Mouse (Mus musculus) heart, adult 2 months (tissue): ENCODE data around the gene Smox. TPM values are rescaled to one million over a fixed set of nuclear protein-coding genes. Genes with fewer than 3 reads are reported as not detected.

Experiments
- DNase-seq, 2 experiments: peaks; one replicate each; pipeline ENCODE4 v3.0.0; 2021
- H3K27ac ChIP-seq: fragments of 200-600 bp; 2 replicates; pipeline ENCODE4 v1.8.1; 2022
- H3K27me3 ChIP-seq: fragments of 200-500 bp; 2 replicates; pipeline ENCODE4 v1.6.1; 2012; ENCODE audit warnings: mild to moderate bottlenecking, low read length, inconsistent platforms, mixed read lengths; ENCODE audit not compliant: control insufficient read depth, insufficient read depth
- H3K36me3 ChIP-seq: fragments of 200-500 bp; 2 replicates; pipeline ENCODE4 v1.6.1; 2012; ENCODE audit warnings: low read length, inconsistent platforms; ENCODE audit not compliant: control insufficient read depth, insufficient read depth
- H3K4me1 ChIP-seq: fragments of 200-500 bp; 2 replicates; pipeline ENCODE4 v1.6.1; 2011; ENCODE audit warnings: low read length; ENCODE audit not compliant: control insufficient read depth, insufficient read depth
- H3K4me3 ChIP-seq: fragments of 200-600 bp; 2 replicates; pipeline ENCODE4 v1.8.1; 2022
- H3K79me2 ChIP-seq: fragments of 200-500 bp; replicated peaks from 2 replicates; pipeline ENCODE4 v1.6.1; 2012; ENCODE audit warnings: mild to moderate bottlenecking, inconsistent platforms, low read length, moderate library complexity, mixed read lengths; ENCODE audit not compliant: control insufficient read depth, insufficient read depth
- H3K9ac ChIP-seq: fragments of 200-500 bp; 2 replicates; pipeline ENCODE4 v1.6.1; 2012; ENCODE audit warnings: low read depth, mild to moderate bottlenecking, control low read depth, inconsistent platforms, low read length, mixed read lengths
- CTCF ChIP-seq: fragments of 200-600 bp; IDR thresholded peaks from 2 replicates; pipeline ENCODE4 v1.8.1; 2022; ENCODE audit warnings: antibody characterized with exemption, mild to moderate bottlenecking, moderate library complexity
- EP300 ChIP-seq: fragments of 200-500 bp; IDR thresholded peaks from 2 replicates; pipeline ENCODE4 v1.6.1; 2011; ENCODE audit warnings: low read depth, low read length, control low read depth; ENCODE audit not compliant: insufficient read depth
- POLR2A ChIP-seq: fragments of 200-500 bp; IDR thresholded peaks from 2 replicates; pipeline ENCODE4 v1.6.1; 2011; ENCODE audit warnings: mild to moderate bottlenecking, low read depth, low read length, control low read depth; ENCODE audit not compliant: insufficient read depth
- WGBS: fragments of 180-500 bp; shearing (Covaris S2); methylation state at CpG from one replicate; pipeline ENCODE4 v1.1.7; 2018; 5-methylcytosine and 5-hydroxymethylcytosine counted together
- intact Hi-C: fragments of 180-260 bp; cut with DNase I; formaldehyde crosslinking; loops from one replicate; pipeline ENCODE4 v1.15.1; 2025
- polyA plus RNA-seq: library from polyadenylated mRNA; depleted of rRNA; stranded (reverse); fragments of >200 nt; gene quantifications from 2 replicates; pipeline ENCODE4 v1.2.3, GENCODE M21; 2012
- total RNA-seq, 2 experiments: library from RNA; stranded (reverse); gene quantifications; 2 replicates each; pipeline ENCODE4 v1.2.3; 2021

Smox gene
- total and polyA plus RNA-seq, 3 experiments: 23.0 to 39.8 (median 28.1) TPM

GRCm38 (mm10) chr2:131535168-131535567 is 43.9 kb downstream of the Smox start:
- no peak for DNase-seq
- Histone ChIP-seq H3K9ac (no peak overlapping the region), H3K79me2 (no peaks in the 10 kb centered on the region), H3K4me3 (no peak overlapping the region), H3K4me1 (peaks cover 2% of the 10 kb centered on the region; the same call in 1 of the 2 replicates), H3K36me3 (no peaks in the 10 kb centered on the region), H3K27me3 (no peaks in the 10 kb centered on the region), H3K27ac (no peak overlapping the region)
- intact Hi-C loops: no loop called here
- TF ChIP-seq CTCF: no peak
- WGBS: 84% methylated on average over 5 of the region's 5 CpGs

GRCm38 (mm10) chr2:131538341-131538740 is 47.0 kb downstream of the Smox start:
- H3K79me2 ChIP-seq: no peaks in the 10 kb centered on the region
- H3K27ac ChIP-seq: no peak overlapping the region
- no peak overlapping the region for H3K9ac ChIP-seq
- peaks cover 2% of the 10 kb centered on the region; the same call in 1 of the 2 replicates for H3K4me1 ChIP-seq
- no peak overlapping the region for H3K4me3 ChIP-seq
- TF ChIP-seq CTCF: no peak
- TF ChIP-seq EP300: peak; percentile 61
- no peak for TF ChIP-seq POLR2A
- 26% methylated on average over 7 of the region's 7 CpGs for WGBS
- H3K36me3 ChIP-seq: no peaks in the 10 kb centered on the region
- no peaks in the 10 kb centered on the region for H3K27me3 ChIP-seq
- DNase-seq: peak; percentile 54 to 66
- intact Hi-C loops: no loop called here

DNA sequence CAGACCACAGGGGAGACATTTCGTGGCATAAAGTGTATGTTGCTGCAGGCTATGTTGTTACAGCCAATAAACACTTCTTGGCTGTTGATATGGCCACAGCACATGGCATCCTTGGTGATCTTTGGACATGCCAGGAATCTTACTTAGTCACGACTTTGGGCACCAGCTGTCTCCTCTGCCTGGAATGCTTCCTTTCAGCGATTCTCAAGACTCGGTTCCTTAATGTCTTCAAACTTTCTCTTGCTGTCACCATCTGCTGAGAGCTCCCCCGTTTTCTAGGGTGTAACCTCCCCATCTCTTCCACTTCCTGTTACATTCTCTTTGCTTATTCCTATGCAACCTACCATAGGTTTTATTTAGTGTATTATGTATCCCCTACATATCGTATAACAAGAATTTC is 48.5 kb downstream of the Smox start:
- H3K4me3 ChIP-seq: no peak overlapping the region
- H3K79me2 ChIP-seq: no peaks in the 10 kb centered on the region
- peaks cover 2% of the 10 kb centered on the region; the same call in 1 of the 2 replicates for H3K4me1 ChIP-seq
- 82% methylated on average over 6 of the region's 6 CpGs for WGBS
- H3K27me3 ChIP-seq: no peaks in the 10 kb centered on the region
- TF ChIP-seq CTCF: no peak
- TF ChIP-seq EP300: no peak
- no peak for TF ChIP-seq POLR2A
- H3K27ac ChIP-seq: no peak overlapping the region
- no peak overlapping the region for H3K9ac ChIP-seq
- DNase-seq: no peak
- intact Hi-C loops: no loop called here
- no peaks in the 10 kb centered on the region for H3K36me3 ChIP-seq

DNA sequence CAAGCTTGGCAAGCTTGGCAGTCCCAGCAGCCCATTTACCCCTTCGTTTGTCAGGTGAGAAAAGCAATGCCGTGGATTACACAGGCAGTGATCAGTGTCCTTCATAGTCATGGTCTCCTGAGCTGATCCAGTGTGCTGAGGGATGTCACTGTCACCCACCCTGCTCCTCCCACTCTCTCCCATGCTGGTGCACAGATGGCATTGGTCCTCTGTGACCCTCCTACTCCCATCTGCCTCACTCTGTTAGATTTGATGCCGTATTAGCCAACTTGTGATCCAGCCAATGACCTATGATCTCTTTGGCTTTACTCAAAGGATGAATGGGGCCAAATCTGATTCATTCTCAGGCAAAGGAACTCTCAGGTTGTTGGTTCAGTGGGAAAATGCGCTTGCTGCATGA is 50.4 kb downstream of the Smox start:
- WGBS: 81% methylated on average over 4 of the region's 4 CpGs
- H3K36me3 ChIP-seq: no peaks in the 10 kb centered on the region
- no peaks in the 10 kb centered on the region for H3K79me2 ChIP-seq
- peaks cover 2% of the 10 kb centered on the region; the same call in 1 of the 2 replicates for H3K4me1 ChIP-seq
- intact Hi-C loops: no loop called here
- no peak overlapping the region for H3K27ac ChIP-seq
- no peak overlapping the region for H3K9ac ChIP-seq
- no peak overlapping the region for H3K4me3 ChIP-seq
- DNase-seq: no peak
- peaks cover 2% of the 10 kb centered on the region; the same call in 1 of the 2 replicates for H3K27me3 ChIP-seq
- TF ChIP-seq CTCF: no peak
- no peak for TF ChIP-seq POLR2A
- no peak for TF ChIP-seq EP300

DNA sequence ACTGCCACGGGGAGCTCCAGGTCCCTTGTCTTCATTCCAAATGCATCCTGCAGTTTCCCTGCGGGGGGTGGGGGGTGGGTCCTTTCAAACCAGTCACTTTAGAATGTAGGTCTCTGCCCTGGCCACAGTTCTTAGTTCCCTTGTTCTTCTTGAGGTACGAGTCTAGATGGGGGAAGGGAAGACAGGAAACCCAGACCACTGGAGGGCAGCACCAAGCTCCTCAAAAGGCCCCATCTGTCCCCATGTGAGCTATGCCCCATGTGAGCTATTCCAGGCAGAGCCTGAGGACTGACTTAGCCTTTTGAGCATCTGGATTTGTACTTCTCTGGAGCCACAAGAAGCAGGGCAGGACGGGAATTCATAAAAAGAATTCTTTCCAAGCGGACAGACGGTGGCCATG is 51.2 kb downstream of the Smox start:
- H3K27ac ChIP-seq: no peak overlapping the region
- no peaks in the 10 kb centered on the region for H3K36me3 ChIP-seq
- WGBS: 33% methylated on average over 6 of the region's 6 CpGs
- H3K4me1 ChIP-seq: peaks cover 2% of the 10 kb centered on the region; the same call in 1 of the 2 replicates
- no peak overlapping the region for H3K4me3 ChIP-seq
- no peaks in the 10 kb centered on the region for H3K79me2 ChIP-seq
- no peak overlapping the region for H3K9ac ChIP-seq
- no peak for TF ChIP-seq POLR2A
- peak; percentile 47 for TF ChIP-seq CTCF
- TF ChIP-seq EP300: no peak
- intact Hi-C loops: no loop called here
- DNase-seq: peak in 1 of 2 experiments; percentile 19
- H3K27me3 ChIP-seq: peaks cover 2% of the 10 kb centered on the region; the same call in 1 of the 2 replicates

DNA sequence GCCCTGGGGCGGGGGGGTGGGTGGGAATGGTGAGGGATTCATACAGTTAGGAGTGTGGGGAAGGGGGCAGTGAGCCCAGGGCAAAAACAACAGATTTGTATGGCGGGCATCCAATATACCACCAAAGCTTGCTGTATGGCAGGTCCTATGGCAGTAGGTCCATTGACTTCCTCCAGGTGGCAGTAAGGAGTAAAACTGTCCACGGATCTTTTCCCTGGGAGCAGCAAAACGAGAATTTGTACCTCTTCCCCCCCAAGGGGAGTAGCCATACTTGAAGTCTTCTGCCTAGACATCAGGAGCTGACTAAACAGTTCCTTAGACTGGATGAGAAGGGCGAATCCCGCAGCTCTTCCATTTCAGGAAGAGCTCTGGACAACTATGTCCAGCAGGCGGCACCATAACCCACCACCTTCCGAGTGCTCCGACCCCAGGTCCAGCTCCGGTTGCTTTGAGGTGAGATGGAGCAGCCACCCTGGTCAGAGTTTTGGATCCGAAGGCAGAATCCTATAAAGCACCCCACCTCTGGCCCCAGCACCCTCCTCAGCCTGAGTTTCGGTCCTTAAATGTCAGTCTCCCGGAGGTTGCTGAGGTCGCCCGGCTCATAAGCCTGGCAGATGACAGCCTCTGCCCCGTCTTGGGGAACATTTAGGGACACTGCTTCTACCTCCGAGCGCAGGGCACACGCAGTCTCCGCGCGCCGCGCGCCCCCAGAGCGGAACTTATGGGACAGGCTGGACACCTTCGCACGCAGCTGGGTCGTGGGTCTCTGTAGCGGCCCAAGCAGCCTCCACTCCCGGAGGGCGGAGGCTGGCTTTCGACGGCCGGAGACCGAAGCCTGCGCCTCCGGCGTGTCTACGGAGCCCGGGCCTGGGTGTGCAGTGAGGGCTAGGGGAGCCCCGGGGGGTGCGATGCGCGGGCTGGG is 54.4 kb downstream of the Smox start:
- Histone ChIP-seq H3K27me3 (peaks cover 2% of the 10 kb centered on the region; the same call in 1 of the 2 replicates), H3K9ac (peak overlapping the region; percentile 9), H3K36me3 (no peaks in the 10 kb centered on the region), H3K79me2 (no peaks in the 10 kb centered on the region), H3K4me1 (peaks cover under 1% of the 10 kb centered on the region; the same call in 1 of the 2 replicates), H3K27ac (no peak overlapping the region), H3K4me3 (peak overlapping the region; percentile 44)
- 11% methylated on average over 45 of the region's 45 CpGs for WGBS
- TF ChIP-seq CTCF (peak; percentile 90; the same call in 1 of the 2 replicates), POLR2A (no peak)
- intact Hi-C loops: loop anchor here (1.0 to 5.0 kb wide), 4 partner anchors 17 to 267 kb away; partner anchors contain the start of gene Adra1d
- DNase-seq: peak; percentile 66 to 75
